Mouse (Mus musculus): ENCODE data around the gene Arhgap27.

GRCm38 (mm10) chr11:103357710-103358109 lies 5.8 kb downstream of the Arhgap27 start:
- no peak for TF ChIP-seq EP300 (IDR thresholded peaks at IDR 0.05; ENCODE audit: low read depth in 1 of 2, low read length in 2 of 2)
- TF ChIP-seq CHD2 (IDR thresholded peaks at IDR 0.05; ENCODE audit: low read length), result no peak
- no peak for TF ChIP-seq CTCF (IDR thresholded peaks at IDR 0.05 in 2 of 3, conservative IDR thresholded peaks at IDR 0.05 in 1 of 3; ENCODE audit: control insufficient read depth in 1 of 3, insufficient read depth in 1 of 3, low read depth in 2 of 3, low read length in 3 of 3, poor library complexity in 1 of 3, severe bottlenecking in 1 of 3)
- no peak for TF ChIP-seq TCF12 (IDR thresholded peaks at IDR 0.05; ENCODE audit: low read depth, low read length)
- no peak for TF ChIP-seq USF1 (IDR thresholded peaks at IDR 0.05; ENCODE audit: low read depth, low read length)
- no peak for TF ChIP-seq CHD1 (IDR thresholded peaks at IDR 0.05; ENCODE audit: low read depth, low read length)

Data from MEL (cell line).